Mouse (Mus musculus) heart, embryonic 16.5 days (tissue): ENCODE data around the gene Slc39a1. TPM values are rescaled to one million over a fixed set of nuclear protein-coding genes. Genes with fewer than 3 reads are reported as not detected.

Source experiments
- ATAC-seq: fragments of 200-750 bp; cut with Nextera tagmentation; replicated peaks from 2 replicates; pipeline ENCODE4 v1.8.0; 2017; ENCODE audit warnings: moderate number of reproducible peaks; ENCODE audit not compliant: insufficient read depth, low FRiP score; ENCODE audit errors: extremely low read depth
- H3K27ac ChIP-seq: fragments of 300-500 bp; sonication (generic); 2 replicates; pipeline ENCODE4 v1.5.1; 2014; ENCODE audit warnings: mild to moderate bottlenecking, low read length, control low read depth, moderate library complexity
- H3K27me3 ChIP-seq: fragments of 300-500 bp; sonication (generic); 2 replicates; pipeline ENCODE4 v1.6.1; 2014; ENCODE audit warnings: low read length, mixed read lengths; ENCODE audit not compliant: control insufficient read depth, insufficient read depth
- H3K36me3 ChIP-seq: fragments of 300-500 bp; sonication (generic); 2 replicates; pipeline ENCODE4 v1.6.1; 2014; ENCODE audit not compliant: control insufficient read depth, insufficient read depth
- H3K4me1 ChIP-seq: fragments of 300-500 bp; sonication (generic); 2 replicates; pipeline ENCODE4 v1.6.1; 2014; ENCODE audit warnings: low read length, mixed read lengths; ENCODE audit not compliant: control insufficient read depth, insufficient read depth
- H3K4me2 ChIP-seq: fragments of 300-500 bp; sonication (generic); 2 replicates; pipeline ENCODE4 v1.6.1; 2014; ENCODE audit warnings: low read depth, mild to moderate bottlenecking, control low read depth, low read length
- H3K4me3 ChIP-seq: fragments of 300-500 bp; sonication (generic); 2 replicates; pipeline ENCODE4 v1.5.1; 2014; ENCODE audit warnings: mild to moderate bottlenecking, control low read depth, low read length
- H3K9ac ChIP-seq: fragments of 300-500 bp; sonication (generic); 2 replicates; pipeline ENCODE4 v1.6.1; 2014; ENCODE audit warnings: low read length, control low read depth
- H3K9me3 ChIP-seq: fragments of 300-500 bp; sonication (generic); replicated peaks from 2 replicates; pipeline ENCODE4 v1.6.1; 2016; ENCODE audit warnings: low read length; ENCODE audit not compliant: control insufficient read depth
- WGBS: fragments of 180-500 bp; shearing (Covaris S2); extraction: QIAGEN DNeasy Blood & Tissue Kit; methylation state at CpG from one replicate; pipeline ENCODE4 v1.1.7; 2014; 5-methylcytosine and 5-hydroxymethylcytosine counted together
- microRNA-seq: library from miRNA; unstranded; fragments of <30 nt; microRNA quantifications from one replicate; pipeline ENCODE4, GENCODE M21; 2017
- polyA plus RNA-seq: library from polyadenylated mRNA; unstranded; fragments of >200 nt; fragmentation: Nextera tagmentation; extraction: Ambion mirVana; gene quantifications from 2 replicates; pipeline ENCODE4 v1.2.1, GENCODE M21; 2015

The Slc39a1 gene
- polyA plus RNA-seq, 1 experiment from 2014 or later = 61.5 TPM

GRCm38 (mm10) chr3:90294651-90295050 lies 46.7 kb downstream of the Slc39a1 start:
- no peak for ATAC-seq
- peak overlapping the region; percentile 21; the same call in 1 of the 2 replicates for H3K27ac ChIP-seq
- WGBS = 55% methylated on average over 2 of the region's 2 CpGs

More at GRCm38 (mm10) chr3:90294651-90295050, 46.7 kb downstream of the Slc39a1 start:
- Histone ChIP-seq H3K4me2 (peak overlapping the region; percentile 89), H3K4me3 (peak overlapping the region; percentile 94), H3K4me1 (peaks cover 19% of the 10 kb centered on the region), H3K9ac (peak overlapping the region; percentile 50; the same call in 1 of the 2 replicates), H3K9me3 (no peaks in the 10 kb centered on the region), H3K36me3 (no peaks in the 10 kb centered on the region), H3K27me3 (no peaks in the 10 kb centered on the region)

Small RNAs within 50 kb of the gene (microRNA-seq; reads per million reads assigned to microRNA genes)
- gene Mir7012 = not detected

Other genes starting within 250 kb of the Slc39a1 start
- gene Hax1, start 249.4 kb upstream of the Slc39a1 start, polyA plus RNA-seq = 82.6 and 89.5 TPM in 2 replicates
- gene 4933434E20Rik, start 196.5 kb upstream of the Slc39a1 start, polyA plus RNA-seq = 147 and 151 TPM in 2 replicates
- gene Ubap2l, start 195.5 kb upstream of the Slc39a1 start, polyA plus RNA-seq = 111 and 146 TPM in 2 replicates
- 267 and 298 TPM in 2 replicates for gene Tpm3, start 175.5 kb upstream of the Slc39a1 start, polyA plus RNA-seq
- gene Nup210l, start 144.0 kb upstream of the Slc39a1 start, polyA plus RNA-seq = 0.25 and 0.32 TPM in 2 replicates
- 468 and 790 TPM in 2 replicates for gene Rps27, start 34.5 kb upstream of the Slc39a1 start, polyA plus RNA-seq
- gene Rab13, start 34.5 kb upstream of the Slc39a1 start, polyA plus RNA-seq = 21.1 and 22.5 TPM in 2 replicates
- 84.2 and 89.6 TPM in 2 replicates for gene Jtb, start 16.6 kb upstream of the Slc39a1 start, polyA plus RNA-seq
- gene Creb3l4, start 4.7 kb upstream of the Slc39a1 start, polyA plus RNA-seq = 2.2 and 3.1 TPM in 2 replicates
- 12.2 and 13.9 TPM in 2 replicates for gene Crtc2, start 6.0 kb downstream of the Slc39a1 start, polyA plus RNA-seq
- 7.1 and 7.4 TPM in 2 replicates for gene Dennd4b, start 17.0 kb downstream of the Slc39a1 start, polyA plus RNA-seq
- gene Gatad2b, start 45.0 kb downstream of the Slc39a1 start, polyA plus RNA-seq = 8.4 and 8.7 TPM in 2 replicates
- 5.6 and 6.7 TPM in 2 replicates for gene Slc27a3, start 141.8 kb downstream of the Slc39a1 start, polyA plus RNA-seq
- gene Ints3, start 185.4 kb downstream of the Slc39a1 start, polyA plus RNA-seq = 18.4 and 19.8 TPM in 2 replicates
- 11.3 and 13.0 TPM in 2 replicates for gene Npr1, start 217.7 kb downstream of the Slc39a1 start, polyA plus RNA-seq
- 103 and 104 TPM in 2 replicates for gene Ilf2, start 228.0 kb downstream of the Slc39a1 start, polyA plus RNA-seq
- gene Snapin, start 242.9 kb downstream of the Slc39a1 start, polyA plus RNA-seq = 76.1 and 88.9 TPM in 2 replicates